Mouse (Mus musculus): ENCODE data around the gene March7.

Gene March7

GRCm38 (mm10) chr2:60285107-60285617 lies 75.5 kb downstream of the March7 start:
- no peak for DNase-seq (ENCODE audit: low spot score in 2 of 2)

GRCm38 (mm10) chr2:60288606-60289005 lies 78.9 kb downstream of the March7 start:
- no peak for DNase-seq (ENCODE audit: low spot score in 2 of 2)

GRCm38 (mm10) chr2:60289451-60289850 lies 79.8 kb downstream of the March7 start:
- no peak for DNase-seq (ENCODE audit: low spot score in 2 of 2)

- DNase-seq (ENCODE audit: low spot score in 2 of 2), result no peak
These were observed 81.7 kb downstream of the March7 start for GRCm38 (mm10) chr2:60291381-60291780.

- DNase-seq (ENCODE audit: low spot score in 2 of 2), result no peak
These were observed 88.6 kb downstream of the March7 start for GRCm38 (mm10) chr2:60298266-60298665.

- DNase-seq (ENCODE audit: low spot score in 2 of 2), result no peak
These were observed 89.6 kb downstream of the March7 start for GRCm38 (mm10) chr2:60299323-60299722.
